Mouse (Mus musculus) kidney, embryonic 16.5 days (tissue): ENCODE data around the gene Cd4. TPM values are rescaled to one million over a fixed set of nuclear protein-coding genes. Genes with fewer than 3 reads are reported as not detected.

ENCODE experiments used
- ATAC-seq: fragments of 200-750 bp; cut with Nextera tagmentation; 2 replicates; pipeline ENCODE4 v1.8.0; 2017; ENCODE audit warnings: moderate TSS enrichment; ENCODE audit not compliant: low FRiP score, low TSS enrichment
- H3K27ac ChIP-seq: fragments of 300-500 bp; sonication (generic); 2 replicates; pipeline ENCODE4 v1.5.1; 2014; ENCODE audit warnings: low read length
- H3K27me3 ChIP-seq: fragments of 300-500 bp; sonication (generic); 2 replicates; pipeline ENCODE4 v1.6.1; 2014; ENCODE audit warnings: low read length, control low read depth, mixed read lengths; ENCODE audit not compliant: insufficient read depth
- H3K36me3 ChIP-seq: fragments of 300-500 bp; sonication (generic); 2 replicates; pipeline ENCODE4 v1.6.1; 2014; ENCODE audit warnings: low read length, control low read depth, mixed read lengths; ENCODE audit not compliant: insufficient read depth
- H3K4me1 ChIP-seq: fragments of 300-500 bp; sonication (generic); 2 replicates; pipeline ENCODE4 v1.6.1; 2014; ENCODE audit warnings: low read length, control low read depth, mixed read lengths; ENCODE audit not compliant: insufficient read depth
- H3K4me2 ChIP-seq: fragments of 300-500 bp; sonication (generic); replicated peaks from 2 replicates; pipeline ENCODE4 v1.6.1; 2014; ENCODE audit warnings: low read depth, low read length
- H3K4me3 ChIP-seq: fragments of 300-500 bp; sonication (generic); 2 replicates; pipeline ENCODE4 v1.5.1; 2014; ENCODE audit warnings: mild to moderate bottlenecking, low read length
- H3K9ac ChIP-seq: fragments of 300-500 bp; sonication (generic); replicated peaks from 2 replicates; pipeline ENCODE4 v1.6.1; 2014; ENCODE audit warnings: low read length
- H3K9me3 ChIP-seq: fragments of 300-500 bp; sonication (generic); 2 replicates; pipeline ENCODE4 v1.6.1; 2016; ENCODE audit warnings: low read length, control low read depth
- WGBS: fragments of 180-500 bp; shearing (Covaris S2); extraction: QIAGEN DNeasy Blood & Tissue Kit; methylation state at CpG from one replicate; pipeline ENCODE4 v1.1.7; 2014; 5-methylcytosine and 5-hydroxymethylcytosine counted together
- polyA plus RNA-seq: library from polyadenylated mRNA; unstranded; fragments of >200 nt; fragmentation: Nextera tagmentation; extraction: Ambion mirVana; gene quantifications from 2 replicates; pipeline ENCODE4 v1.2.1, GENCODE M21; 2015

The Cd4 gene
- polyA plus RNA-seq, 1 experiment from 2014 or later, result 0.10 TPM

DNA sequence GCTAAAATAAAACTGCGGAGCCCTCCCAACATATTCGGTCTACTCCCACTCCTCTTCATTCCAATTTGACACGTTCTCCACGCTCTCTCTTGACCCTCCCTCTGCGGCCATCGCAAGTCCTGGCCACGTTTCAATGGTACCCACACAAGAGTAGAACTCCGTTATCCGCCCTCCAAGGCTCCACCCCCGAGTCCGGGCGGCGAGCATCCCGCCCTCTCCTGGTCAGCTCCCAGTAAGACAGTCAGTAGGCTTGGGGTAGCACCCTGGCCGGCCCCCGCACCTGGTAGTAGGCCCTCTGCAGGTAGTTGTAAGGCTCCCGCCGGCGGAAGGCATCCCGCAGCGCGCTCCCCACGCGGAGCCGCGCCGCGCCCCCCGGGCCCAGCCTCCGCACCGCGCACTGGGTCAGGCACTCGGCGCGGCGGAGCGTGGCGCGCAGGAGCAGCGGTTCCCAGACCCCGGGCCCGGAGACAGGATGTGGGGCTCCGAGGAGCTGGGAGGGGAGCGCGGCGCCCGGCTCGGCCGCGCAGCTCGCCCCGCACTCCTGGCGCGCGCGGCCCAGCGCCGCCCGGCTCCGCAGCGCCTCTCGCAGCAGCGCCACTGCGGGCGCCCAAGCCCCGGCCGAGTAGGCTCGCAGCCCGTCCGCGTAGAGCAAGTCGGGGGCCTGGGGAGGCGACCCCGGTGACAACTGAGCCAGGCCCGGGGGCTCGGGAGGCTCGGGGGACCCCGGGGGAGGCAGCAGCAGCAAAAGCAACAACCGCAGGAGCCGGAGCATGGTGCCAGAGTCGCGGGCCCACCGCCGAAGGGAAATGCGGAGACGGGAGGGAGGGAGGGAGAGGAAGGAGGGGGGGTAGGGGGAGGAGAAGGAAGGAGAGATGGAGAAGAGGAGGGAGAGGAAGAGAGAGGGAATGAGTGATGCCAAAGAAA is 30.8 kb downstream of the Cd4 start, which contains the start of gene P3h3:
P3h3 (minus strand) TSS at position 837 of the 924 bp plus-strand sequence.
- Histone ChIP-seq H3K36me3 (no peaks in the 10 kb centered on the region), H3K4me2 (peak within 1 kb of the TSS; percentile 89), H3K4me1 (peaks cover 31% of the 10 kb centered on the region), H3K9me3 (no peaks in the 10 kb centered on the region), H3K4me3 (peak within 1 kb of the TSS; percentile 81), H3K27ac (peak within 1 kb of the TSS; percentile 96), H3K27me3 (peaks cover 7% of the 10 kb centered on the region; the same call in 1 of the 2 replicates), H3K9ac (peak within 1 kb of the TSS; percentile 97)
- under 1% methylated on average over 73 of the region's 86 CpGs for WGBS
- peak; percentile 82 for ATAC-seq

DNA sequence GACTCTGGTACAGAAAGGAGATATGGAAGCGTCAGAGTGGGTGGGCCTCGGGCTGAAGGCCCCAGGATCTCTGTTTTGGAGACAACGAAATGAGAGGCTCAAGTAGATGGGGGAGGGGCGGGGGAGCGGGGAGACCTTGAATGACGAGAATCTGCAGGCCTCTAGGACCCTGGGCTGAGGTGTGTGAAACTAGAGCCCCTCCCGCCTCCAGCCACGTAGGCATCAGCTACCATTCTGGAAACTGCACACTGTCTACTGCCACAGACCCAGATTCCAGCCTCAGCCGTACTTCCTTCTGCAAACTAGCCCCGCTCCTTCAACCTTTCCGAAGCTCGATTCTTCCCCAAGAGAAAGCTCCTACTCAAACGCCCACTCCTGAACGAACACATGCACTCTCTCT is 31.7 kb downstream of the Cd4 start:
- 9% methylated on average over 13 of the region's 14 CpGs for WGBS
- H3K9me3 ChIP-seq, result no peaks in the 10 kb centered on the region
- H3K4me3 ChIP-seq, result peak overlapping the region; percentile 81
- H3K27me3 ChIP-seq, result peaks cover 7% of the 10 kb centered on the region; the same call in 1 of the 2 replicates
- no peaks in the 10 kb centered on the region for H3K36me3 ChIP-seq
- H3K27ac ChIP-seq, result peak overlapping the region; percentile 47; the same call in 1 of the 2 replicates
- peaks cover 24% of the 10 kb centered on the region for H3K4me1 ChIP-seq
- ATAC-seq, result 0 out of 2 replicates have a peak, but pooled peaks have one; percentile 13
- peak overlapping the region; percentile 97 for H3K9ac ChIP-seq
- H3K4me2 ChIP-seq, result peak overlapping the region; percentile 89

DNA sequence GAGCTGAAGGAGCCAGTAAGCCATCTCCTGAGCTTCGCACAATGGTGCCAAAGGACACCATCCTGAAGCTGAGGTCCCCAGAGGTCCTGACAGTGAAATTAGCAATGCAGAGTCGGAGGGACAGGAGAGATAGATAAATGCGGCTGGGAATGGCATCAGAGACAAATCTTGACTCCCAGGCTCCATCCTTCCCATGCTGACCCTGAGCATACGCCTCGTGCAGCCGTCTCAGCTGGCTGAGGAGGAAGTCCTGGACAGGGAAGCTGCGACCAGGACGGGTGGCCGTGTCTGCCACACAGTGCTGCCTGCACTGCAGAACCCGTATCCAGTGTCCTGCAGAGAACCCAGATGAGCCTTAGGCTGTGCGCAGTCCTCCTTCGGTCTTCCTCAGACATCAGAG is 33.4 kb downstream of the Cd4 start:
- Histone ChIP-seq H3K27me3 (peaks cover 7% of the 10 kb centered on the region; the same call in 1 of the 2 replicates), H3K4me2 (no peak overlapping the region), H3K4me1 (peaks cover 24% of the 10 kb centered on the region), H3K36me3 (no peaks in the 10 kb centered on the region), H3K4me3 (no peak overlapping the region), H3K9ac (no peak overlapping the region), H3K27ac (no peak overlapping the region), H3K9me3 (no peaks in the 10 kb centered on the region)
- WGBS, result 76% methylated on average over 12 of the region's 12 CpGs
- ATAC-seq, result no peak

GRCm38 (mm10) chr6:124850535-124850934 is 37.5 kb downstream of the Cd4 start:
- no peak overlapping the region for H3K4me2 ChIP-seq
- no peaks in the 10 kb centered on the region for H3K27me3 ChIP-seq
- H3K4me1 ChIP-seq, result peaks cover 6% of the 10 kb centered on the region; the same call in 1 of the 2 replicates
- no peaks in the 10 kb centered on the region for H3K9me3 ChIP-seq
- no peak overlapping the region for H3K27ac ChIP-seq
- no peak overlapping the region for H3K9ac ChIP-seq
- H3K4me3 ChIP-seq, result no peak overlapping the region
- H3K36me3 ChIP-seq, result no peaks in the 10 kb centered on the region; the same call in 1 of the 2 replicates
- WGBS, result 62% methylated on average over 8 of the region's 8 CpGs
- no peak for ATAC-seq

DNA sequence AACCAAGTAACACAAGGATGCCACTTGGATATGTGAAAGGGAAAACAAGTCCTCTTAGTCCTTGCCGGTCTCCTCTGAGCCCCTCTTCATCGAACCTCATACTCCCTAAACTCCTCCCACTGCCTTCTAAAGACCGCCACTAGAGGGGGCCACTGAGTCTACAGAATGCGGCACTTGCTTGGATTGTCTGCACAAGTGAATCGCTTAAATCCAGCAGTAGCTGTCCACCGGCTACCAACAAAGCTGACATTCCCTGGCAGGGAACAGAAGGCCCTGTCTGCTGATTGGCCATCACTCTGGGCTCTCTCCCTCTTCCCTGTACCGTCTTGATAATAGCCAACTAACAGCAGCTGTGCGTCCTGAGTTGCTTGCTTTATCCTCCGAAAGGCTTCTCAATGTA is 40.7 kb downstream of the Cd4 start:
- WGBS, result 10% methylated on average over 9 of the region's 9 CpGs
- no peaks in the 10 kb centered on the region for H3K4me1 ChIP-seq
- H3K9ac ChIP-seq, result no peak overlapping the region
- H3K4me3 ChIP-seq, result no peak overlapping the region
- no peaks in the 10 kb centered on the region for H3K27me3 ChIP-seq
- peak; percentile 86 for ATAC-seq
- no peaks in the 10 kb centered on the region; the same call in 1 of the 2 replicates for H3K36me3 ChIP-seq
- H3K9me3 ChIP-seq, result no peaks in the 10 kb centered on the region
- no peak overlapping the region for H3K27ac ChIP-seq
- no peak overlapping the region for H3K4me2 ChIP-seq

- Histone ChIP-seq H3K36me3 (peaks cover 5% of the 10 kb centered on the region; the same call in 1 of the 2 replicates), H3K4me1 (peaks cover 16% of the 10 kb centered on the region), H3K4me3 (no peak within 1 kb of the TSS), H3K27me3 (no peaks in the 10 kb centered on the region), H3K9ac (peak within 1 kb of the TSS; percentile 62), H3K27ac (0 out of 2 replicates have a peak within 1 kb of the TSS, but pooled peaks have one; percentile 49), H3K4me2 (peak within 1 kb of the TSS; percentile 36), H3K9me3 (no peaks in the 10 kb centered on the region)
- WGBS, result 34% methylated on average over 15 of the region's 15 CpGs
- peak; percentile 0; the same call in 1 of the 2 replicates for ATAC-seq
Measured at GRCm38 (mm10) chr6:124840241-124841167, 47.5 kb downstream of the Cd4 start, which contains the start of gene Gnb3. Gene Gnb3, minus strand, starts transcription at chr6:124840275.

DNA sequence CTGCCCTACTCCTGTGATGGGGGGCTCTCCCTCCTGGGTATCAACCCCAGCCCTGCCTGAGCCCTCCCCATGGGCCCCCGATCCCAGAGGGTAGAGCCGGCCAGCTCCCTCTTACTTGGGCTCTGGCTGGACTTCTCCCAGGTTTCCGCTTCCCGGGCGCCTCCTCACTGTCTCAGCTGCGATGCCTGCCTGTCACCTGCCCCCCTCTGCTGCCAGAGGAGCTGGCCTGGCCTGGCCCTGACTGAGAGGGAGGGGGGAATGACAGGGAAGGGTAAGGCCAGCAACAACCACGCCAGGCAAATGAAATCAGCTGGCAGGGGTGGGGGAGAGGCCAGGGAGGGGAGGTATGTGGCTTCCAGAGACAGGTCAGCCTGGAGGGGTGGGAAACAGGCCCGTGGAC is 48.2 kb downstream of the Cd4 start:
- Histone ChIP-seq H3K4me1 (peaks cover 16% of the 10 kb centered on the region), H3K9ac (peak overlapping the region; percentile 62), H3K4me2 (peak overlapping the region; percentile 36), H3K9me3 (no peaks in the 10 kb centered on the region), H3K27ac (no peak overlapping the region), H3K27me3 (no peaks in the 10 kb centered on the region), H3K4me3 (no peak overlapping the region), H3K36me3 (peaks cover 5% of the 10 kb centered on the region)
- peak; percentile 17 for ATAC-seq
- 5% methylated on average over 8 of the region's 8 CpGs for WGBS

GRCm38 (mm10) chr6:124836411-124836810 is 51.6 kb downstream of the Cd4 start:
- Histone ChIP-seq H3K9me3 (no peaks in the 10 kb centered on the region), H3K9ac (no peak overlapping the region), H3K4me3 (no peak overlapping the region), H3K27ac (no peak overlapping the region), H3K4me1 (peaks cover 18% of the 10 kb centered on the region), H3K4me2 (no peak overlapping the region), H3K36me3 (peaks cover 22% of the 10 kb centered on the region), H3K27me3 (no peaks in the 10 kb centered on the region)
- 61% methylated on average over 7 of the region's 7 CpGs for WGBS
- no peak for ATAC-seq

- Histone ChIP-seq H3K9ac (no peak overlapping the region), H3K4me3 (no peak overlapping the region), H3K4me2 (no peak overlapping the region), H3K27ac (no peak overlapping the region), H3K9me3 (no peaks in the 10 kb centered on the region), H3K4me1 (peaks cover 24% of the 10 kb centered on the region), H3K36me3 (peaks cover 19% of the 10 kb centered on the region), H3K27me3 (no peaks in the 10 kb centered on the region)
- no peak for ATAC-seq
- WGBS, result 28% methylated on average over 10 of the region's 10 CpGs
Measured at GRCm38 (mm10) chr6:124835531-124835930, 52.5 kb downstream of the Cd4 start.
